Mouse (Mus musculus): Measurements from ENCODE around the gene Entpd1. TPM values are rescaled to one million over a fixed set of nuclear protein-coding genes. Genes with fewer than 3 reads are reported as not detected.

Gene Entpd1
- polyA plus RNA-seq, 1 experiment = 6.9 TPM

- no peak for DNase-seq (ENCODE audit: low read depth, low spot score)
- 11% methylated on average over 16 of the region's 16 CpGs for WGBS
Observed at GRCm38 (mm10) chr19:40659651-40660478, 47.7 kb downstream of the Entpd1 start.

GRCm38 (mm10) chr19:40660510-40660909 lies 48.3 kb downstream of the Entpd1 start:
- DNase-seq (ENCODE audit: low read depth, low spot score) = no peak
- WGBS = 40% methylated on average over 9 of the region's 9 CpGs

- 65% methylated on average over 2 of the region's 2 CpGs for WGBS
Observed at GRCm38 (mm10) chr19:40661108-40661507, 48.9 kb downstream of the Entpd1 start.

GRCm38 (mm10) chr19:40661874-40662273 lies 49.7 kb downstream of the Entpd1 start:
- no peak for DNase-seq (ENCODE audit: low read depth, low spot score)
- WGBS = 85% methylated on average over 6 of the region's 6 CpGs

More at GRCm38 (mm10) chr19:40661108-40661507, 48.9 kb downstream of the Entpd1 start:
- no peak for DNase-seq (ENCODE audit: low read depth, low spot score)

GRCm38 (mm10) chr19:40662727-40663126 lies 50.6 kb downstream of the Entpd1 start:
- 21% methylated on average over 2 of the region's 2 CpGs for WGBS
- no peak for DNase-seq (ENCODE audit: low read depth, low spot score)

GRCm38 (mm10) chr19:40665778-40666177 lies 53.6 kb downstream of the Entpd1 start:
- no peak for DNase-seq (ENCODE audit: low read depth, low spot score)
- WGBS = 75% methylated on average over 7 of the region's 7 CpGs

GRCm38 (mm10) chr19:40667111-40667510 lies 54.9 kb downstream of the Entpd1 start:
- 42% methylated on average over 6 of the region's 6 CpGs for WGBS
- DNase-seq (ENCODE audit: low read depth, low spot score) = no peak

GRCm38 (mm10) chr19:40675329-40675728 lies 63.2 kb downstream of the Entpd1 start:
- no peak for DNase-seq (ENCODE audit: low read depth, low spot score)
- 78% methylated on average over 5 of the region's 5 CpGs for WGBS

- WGBS = 66% methylated on average over 6 of the region's 6 CpGs
- DNase-seq (ENCODE audit: low read depth, low spot score) = no peak
Observed at GRCm38 (mm10) chr19:40678087-40678486, 65.9 kb downstream of the Entpd1 start.

- no peak for DNase-seq (ENCODE audit: low read depth, low spot score)
- 31% methylated on average over 17 of the region's 17 CpGs for whole genome bisulfite sequencing
Observed at GRCm38 (mm10) chr19:40678532-40679307, 66.6 kb downstream of the Entpd1 start.

- WGBS = 78% methylated on average over 3 of the region's 3 CpGs
- no peak for DNase-seq (ENCODE audit: low read depth, low spot score)
Observed at GRCm38 (mm10) chr19:40679632-40680031, 67.5 kb downstream of the Entpd1 start.

- no peak for DNase-seq (ENCODE audit: low read depth, low spot score)
- 53% methylated on average over 1 of the region's 1 CpGs for WGBS
Observed at GRCm38 (mm10) chr19:40684124-40684523, 72.0 kb downstream of the Entpd1 start.

GRCm38 (mm10) chr19:40684566-40684965 lies 72.4 kb downstream of the Entpd1 start:
- WGBS = 82% methylated on average over 7 of the region's 7 CpGs

GRCm38 (mm10) chr19:40687291-40687927 lies 75.2 kb downstream of the Entpd1 start:
- no peak for DNase-seq (ENCODE audit: low read depth, low spot score)
- WGBS = 70% methylated on average over 4 of the region's 4 CpGs

More at GRCm38 (mm10) chr19:40684566-40684965, 72.4 kb downstream of the Entpd1 start:
- no peak for DNase-seq (ENCODE audit: low read depth, low spot score)

- WGBS = 71% methylated on average over 7 of the region's 7 CpGs
- DNase-seq (ENCODE audit: low read depth, low spot score) = no peak
Observed at GRCm38 (mm10) chr19:40693201-40693600, 81.0 kb downstream of the Entpd1 start.

GRCm38 (mm10) chr19:40696116-40696515 lies 84.0 kb downstream of the Entpd1 start:
- DNase-seq (ENCODE audit: low read depth, low spot score) = no peak
- WGBS = 61% methylated on average over 6 of the region's 6 CpGs

- WGBS = 49% methylated on average over 13 of the region's 13 CpGs
- DNase-seq (ENCODE audit: low read depth, low spot score) = no peak
Observed at GRCm38 (mm10) chr19:40698103-40698853, 86.1 kb downstream of the Entpd1 start.

- DNase-seq (ENCODE audit: low read depth, low spot score) = no peak
- 79% methylated on average over 5 of the region's 5 CpGs for WGBS
Observed at GRCm38 (mm10) chr19:40699816-40700215, 87.7 kb downstream of the Entpd1 start.

- 49% methylated on average over 4 of the region's 4 CpGs for WGBS
- no peak for DNase-seq (ENCODE audit: low read depth, low spot score)
Observed at GRCm38 (mm10) chr19:40702406-40702805, 90.2 kb downstream of the Entpd1 start.

Measured in large intestine, adult 2 months (tissue).